Mouse (Mus musculus) retina, postnatal 1 day (tissue): ENCODE measurements around the gene Iglon5.

Experiments used
- DNase-seq: peaks from one replicate; pipeline ENCODE4 v3.0.0-alpha.2; 2012

Iglon5 gene

GRCm38 (mm10) chr7:43489631-43490125 lies at the start of gene Iglon5:
Iglon5 (minus strand) TSS chr7:43490075.
- peak; percentile 52 for DNase-seq

GRCm38 (mm10) chr7:43538524-43538923 lies 48.6 kb upstream of the Iglon5 start:
- no peak for DNase-seq

GRCm38 (mm10) chr7:43532936-43533505 lies 43.1 kb upstream of the Iglon5 start:
- DNase-seq = no peak

- no peak for DNase-seq
These were observed 40.4 kb upstream of the Iglon5 start for GRCm38 (mm10) chr7:43530216-43530785.

- no peak for DNase-seq
These were observed 35.4 kb upstream of the Iglon5 start for GRCm38 (mm10) chr7:43525313-43525712.

- no peak for DNase-seq
These were observed 32.9 kb upstream of the Iglon5 start for GRCm38 (mm10) chr7:43522776-43523175.

- DNase-seq = peak; percentile 38
These were observed 28.5 kb upstream of the Iglon5 start for GRCm38 (mm10) chr7:43518341-43518740.

- DNase-seq = no peak
These were observed 25.2 kb upstream of the Iglon5 start for GRCm38 (mm10) chr7:43515076-43515475.

- no peak for DNase-seq
These were observed 22.6 kb upstream of the Iglon5 start for GRCm38 (mm10) chr7:43512519-43512918.

- no peak for DNase-seq
These were observed 22.0 kb upstream of the Iglon5 start for GRCm38 (mm10) chr7:43511707-43512478.

- DNase-seq = peak; percentile 84
These were observed 5.6 kb upstream of the Iglon5 start for GRCm38 (mm10) chr7:43495343-43496021.

GRCm38 (mm10) chr7:43490861-43491260 lies 986 bp upstream of the Iglon5 start:
- DNase-seq = no peak

GRCm38 (mm10) chr7:43490182-43490584 lies 308 bp upstream of the Iglon5 start:
- DNase-seq = peak; percentile 84

GRCm38 (mm10) chr7:43488646-43489045 lies 1.2 kb downstream of the Iglon5 start:
- peak; percentile 74 for DNase-seq

- peak; percentile 33 for DNase-seq
These were observed 6.6 kb downstream of the Iglon5 start for GRCm38 (mm10) chr7:43483236-43483635.

- peak; percentile 82 for DNase-seq
These were observed 7.7 kb downstream of the Iglon5 start for GRCm38 (mm10) chr7:43482090-43482716.

- no peak for DNase-seq
These were observed 8.7 kb downstream of the Iglon5 start for GRCm38 (mm10) chr7:43481191-43481590.

GRCm38 (mm10) chr7:43476376-43476775 lies 13.5 kb downstream of the Iglon5 start:
- peak; percentile 56 for DNase-seq

GRCm38 (mm10) chr7:43475706-43476105 lies 14.2 kb downstream of the Iglon5 start:
- DNase-seq = no peak

GRCm38 (mm10) chr7:43470373-43470772 lies 19.5 kb downstream of the Iglon5 start:
- DNase-seq = peak; percentile 66

- peak; percentile 88 for DNase-seq
These were observed 23.7 kb downstream of the Iglon5 start for GRCm38 (mm10) chr7:43466099-43466694.

GRCm38 (mm10) chr7:43465344-43466098 lies 24.4 kb downstream of the Iglon5 start:
- peak; percentile 95 for DNase-seq
